Mouse (Mus musculus) brain, adult 2 months (tissue): ENCODE measurements around the gene Efna2.

Experiments
- DNase-seq: peaks from one replicate; pipeline ENCODE4 v3.0.0; 2011; ENCODE audit warnings: low read depth, low spot score

The Efna2 gene

DNA sequence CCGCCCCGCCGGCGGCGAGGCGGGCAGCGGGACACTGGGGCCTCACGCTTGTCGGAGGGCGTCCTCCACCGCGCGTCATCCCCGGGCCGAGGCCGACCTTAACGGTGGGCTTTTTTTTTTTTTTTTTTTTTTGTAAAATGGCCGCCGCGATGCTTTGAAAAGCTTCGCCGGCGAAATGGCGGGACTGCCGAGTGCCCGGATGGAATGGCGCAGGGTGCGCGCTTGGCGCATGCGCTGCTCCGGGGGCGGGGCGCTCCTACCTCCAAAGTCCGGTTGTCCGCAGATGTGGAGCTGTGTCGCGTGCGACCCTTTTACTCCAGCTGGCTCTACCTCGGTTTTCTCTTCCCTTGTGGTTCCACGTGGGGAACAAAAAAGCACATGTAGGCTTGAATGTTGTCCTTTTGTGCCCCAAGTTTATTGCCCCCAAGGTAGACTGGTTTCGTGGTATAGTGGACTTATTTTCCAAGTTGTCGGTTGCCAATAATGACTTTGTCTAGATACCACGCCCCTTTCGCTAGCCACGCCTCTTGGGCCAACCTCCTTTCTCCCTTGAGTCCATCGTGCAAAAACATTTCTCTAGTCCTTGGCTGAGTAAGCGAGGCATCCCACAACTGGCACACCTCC is 11.1 kb upstream of the Efna2 start:
- peak; percentile 95 for DNase-seq

DNA sequence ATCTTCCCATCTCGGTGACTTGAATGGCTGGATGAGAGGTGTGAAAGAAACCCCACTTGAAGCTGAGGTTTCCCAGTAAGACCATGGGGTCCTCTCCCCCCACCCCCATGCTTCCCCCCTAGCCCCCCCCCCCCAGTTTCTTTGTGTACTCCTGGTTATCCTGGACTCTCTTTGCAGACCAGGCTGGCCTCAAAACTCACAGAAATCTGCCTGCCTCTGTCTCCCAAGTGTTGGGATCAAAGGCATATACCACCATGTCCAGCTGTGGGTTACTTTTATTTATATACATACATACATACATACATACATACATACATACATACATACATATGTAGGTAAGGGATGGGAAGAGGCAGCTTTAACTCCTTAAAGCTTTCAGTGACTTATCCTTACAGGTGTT is 10.2 kb upstream of the Efna2 start:
- DNase-seq: no peak

DNA sequence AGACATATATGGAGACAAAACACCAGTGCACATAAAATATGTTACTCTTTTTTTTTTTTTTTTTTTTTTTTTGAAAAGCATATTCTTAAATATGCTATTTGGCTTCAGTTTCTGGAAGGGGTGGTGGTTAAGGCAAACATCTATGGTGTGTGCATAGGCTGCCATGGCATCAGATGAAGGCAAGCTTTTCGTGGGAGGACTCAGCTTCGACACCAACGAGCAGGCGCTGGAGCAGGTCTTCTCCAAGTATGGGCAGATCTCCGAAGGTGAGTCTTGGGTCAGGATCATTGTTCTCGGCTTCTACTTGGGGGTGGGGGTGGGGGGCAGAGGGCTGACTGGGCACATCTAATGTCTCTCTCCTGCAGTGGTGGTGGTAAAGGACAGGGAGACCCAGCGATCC is 9.6 kb upstream of the Efna2 start:
- peak; percentile 29 for DNase-seq

DNA sequence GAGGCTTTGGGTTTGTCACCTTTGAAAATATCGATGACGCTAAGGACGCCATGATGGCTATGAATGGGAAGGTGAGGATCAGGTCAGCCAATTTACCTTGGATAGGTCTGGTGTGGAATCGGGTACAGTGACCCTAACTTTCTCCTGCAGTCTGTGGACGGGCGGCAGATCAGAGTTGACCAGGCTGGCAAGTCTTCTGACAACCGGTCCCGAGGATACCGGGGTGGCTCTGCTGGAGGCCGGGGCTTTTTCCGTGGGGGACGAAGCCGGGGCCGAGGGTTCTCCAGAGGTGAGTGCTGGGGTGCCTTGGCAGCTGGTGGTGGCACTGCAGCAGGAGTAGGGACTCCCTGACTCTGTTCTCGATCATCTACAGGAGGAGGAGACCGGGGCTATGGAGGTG is 9.2 kb upstream of the Efna2 start:
- peak; percentile 4 for DNase-seq

DNA sequence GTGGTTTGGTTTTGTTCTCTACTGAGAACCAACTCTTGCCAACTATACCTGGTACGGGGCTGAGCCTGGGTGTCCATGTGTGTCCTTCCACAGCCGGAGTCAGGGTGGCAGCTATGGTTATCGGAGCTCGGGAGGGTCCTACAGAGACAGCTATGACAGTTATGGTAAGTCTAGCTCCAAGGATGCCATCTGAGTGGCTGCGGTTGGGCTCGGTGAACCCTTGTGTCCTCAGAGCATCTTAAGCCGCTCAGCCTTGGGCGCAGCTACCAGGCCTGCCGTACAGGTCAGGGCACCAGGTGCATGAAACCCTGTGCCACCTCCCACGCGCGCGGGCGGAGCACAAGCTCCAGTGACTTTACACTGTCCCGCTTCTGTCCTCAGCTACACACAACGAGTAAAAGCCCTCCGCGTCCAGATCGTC is 8.7 kb upstream of the Efna2 start:
- DNase-seq: peak; percentile 9

DNA sequence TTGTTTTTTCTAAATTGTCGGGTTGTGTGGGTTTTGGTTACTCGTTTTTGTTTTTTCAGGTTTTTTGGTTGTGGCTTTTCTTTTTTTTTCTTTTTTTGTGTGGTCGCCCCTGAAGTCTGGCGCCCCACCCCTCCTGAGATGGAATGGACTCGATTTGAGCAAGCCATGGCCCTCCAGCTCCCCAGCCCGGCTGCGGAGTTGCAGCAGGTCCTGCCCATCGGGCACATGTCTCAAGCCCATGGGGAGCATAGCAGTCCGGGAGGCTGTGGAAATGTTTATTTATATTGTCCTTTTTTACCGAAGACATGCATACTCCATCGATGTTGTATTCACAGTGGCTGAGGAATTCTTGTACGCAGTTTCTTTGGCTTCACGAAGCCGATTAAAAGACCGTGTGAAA is 8.0 kb upstream of the Efna2 start:
- DNase-seq: no peak

DNA sequence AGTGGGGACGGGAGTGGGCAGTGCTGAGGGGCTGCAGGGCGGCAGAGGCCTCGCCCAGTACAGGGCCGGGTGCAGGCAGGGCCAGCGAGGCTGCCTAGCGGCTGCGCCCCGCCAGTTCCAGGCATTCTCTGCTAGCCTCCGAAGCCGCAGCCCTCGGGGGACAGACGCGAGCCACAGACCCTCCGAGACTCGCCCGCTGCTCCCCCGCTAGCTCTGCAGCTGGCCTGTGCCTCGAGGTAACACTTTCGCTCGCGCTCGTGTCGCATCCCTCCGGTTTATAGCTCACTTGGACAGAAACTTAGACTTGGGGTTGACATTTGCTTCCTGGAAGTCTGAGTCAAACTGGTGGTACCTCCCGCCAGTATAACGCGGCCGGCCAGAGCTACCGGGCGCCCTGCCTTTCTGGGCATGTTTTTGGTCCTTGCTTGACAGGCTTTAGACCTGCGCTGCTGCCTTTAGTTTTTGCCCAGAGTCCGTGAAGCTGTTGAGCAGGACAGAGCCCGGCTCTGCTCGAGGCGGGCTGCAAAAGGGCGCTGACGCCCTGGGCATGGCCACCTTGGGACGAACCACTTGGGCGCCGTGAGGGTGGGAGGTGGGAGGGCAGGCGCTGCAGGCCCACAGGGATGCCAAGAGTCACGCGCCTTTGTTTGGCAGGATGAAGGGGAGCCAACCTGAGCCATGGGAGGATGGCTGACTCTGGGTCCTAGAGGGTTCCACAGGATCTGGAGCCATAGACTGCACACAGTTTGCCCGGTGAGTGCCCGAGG is 7.3 kb upstream of the Efna2 start:
- DNase-seq: peak; percentile 5

DNA sequence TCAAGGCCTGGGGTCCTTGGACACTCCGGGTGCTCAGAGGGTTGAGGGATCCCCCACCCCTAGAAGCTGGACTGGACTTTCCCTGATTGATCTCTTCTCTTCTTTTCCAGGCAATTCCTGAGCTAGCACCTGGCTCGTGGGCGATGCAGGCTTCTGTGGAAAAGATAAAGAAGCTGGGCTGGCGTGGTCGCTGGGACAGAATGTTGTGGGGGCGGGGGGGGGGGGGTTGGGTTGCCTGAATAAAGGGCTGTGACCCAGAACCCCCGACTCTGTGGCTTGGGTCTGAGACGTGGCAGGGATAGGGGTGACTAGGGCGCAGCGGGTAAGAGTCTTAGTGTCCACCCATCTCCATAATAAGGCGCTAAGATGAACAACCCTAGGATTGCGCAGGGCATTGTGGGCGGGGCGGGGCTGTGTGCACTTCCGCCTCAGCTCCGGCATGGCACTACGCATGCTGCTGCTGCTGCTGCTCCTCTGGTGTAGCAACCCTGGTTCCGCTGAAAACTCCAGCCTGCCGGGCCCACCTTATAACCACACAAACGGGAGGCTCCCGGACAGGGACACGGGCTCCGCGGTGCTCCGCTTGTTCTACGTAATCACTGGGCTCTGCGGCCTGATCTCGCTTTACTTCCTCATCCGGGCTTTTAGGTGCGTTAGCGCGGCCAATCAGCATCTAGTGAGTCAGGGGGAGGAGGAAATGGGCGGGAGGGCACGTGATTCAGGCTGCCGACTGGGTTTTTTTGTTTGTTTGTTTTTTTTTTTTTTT is 6.6 kb upstream of the Efna2 start, which contains the start of gene 1600002K03Rik:
1600002K03Rik (plus strand) TSS at position 418 of the 766 bp plus-strand sequence.
- peak; percentile 96 for DNase-seq

DNA sequence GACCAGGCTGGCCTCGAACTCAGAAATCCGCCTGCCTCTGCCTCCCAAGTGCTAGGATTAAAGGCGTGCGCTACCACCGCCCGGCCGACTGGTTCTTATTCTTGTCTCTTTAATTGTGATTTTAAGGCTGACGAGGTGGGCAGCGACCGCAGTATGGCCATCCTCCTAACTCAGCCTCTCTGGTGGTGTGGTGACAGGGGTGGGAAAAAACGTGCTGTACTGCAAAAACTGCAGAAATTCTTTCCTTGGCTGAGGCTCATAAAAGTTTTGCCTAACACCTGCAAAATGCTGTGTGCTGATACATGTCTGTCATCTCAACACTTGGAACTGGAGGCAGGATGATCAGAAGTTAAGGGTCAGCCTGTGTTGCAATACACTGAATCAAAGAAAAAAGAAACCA is 5.9 kb upstream of the Efna2 start:
- no peak for DNase-seq

DNA sequence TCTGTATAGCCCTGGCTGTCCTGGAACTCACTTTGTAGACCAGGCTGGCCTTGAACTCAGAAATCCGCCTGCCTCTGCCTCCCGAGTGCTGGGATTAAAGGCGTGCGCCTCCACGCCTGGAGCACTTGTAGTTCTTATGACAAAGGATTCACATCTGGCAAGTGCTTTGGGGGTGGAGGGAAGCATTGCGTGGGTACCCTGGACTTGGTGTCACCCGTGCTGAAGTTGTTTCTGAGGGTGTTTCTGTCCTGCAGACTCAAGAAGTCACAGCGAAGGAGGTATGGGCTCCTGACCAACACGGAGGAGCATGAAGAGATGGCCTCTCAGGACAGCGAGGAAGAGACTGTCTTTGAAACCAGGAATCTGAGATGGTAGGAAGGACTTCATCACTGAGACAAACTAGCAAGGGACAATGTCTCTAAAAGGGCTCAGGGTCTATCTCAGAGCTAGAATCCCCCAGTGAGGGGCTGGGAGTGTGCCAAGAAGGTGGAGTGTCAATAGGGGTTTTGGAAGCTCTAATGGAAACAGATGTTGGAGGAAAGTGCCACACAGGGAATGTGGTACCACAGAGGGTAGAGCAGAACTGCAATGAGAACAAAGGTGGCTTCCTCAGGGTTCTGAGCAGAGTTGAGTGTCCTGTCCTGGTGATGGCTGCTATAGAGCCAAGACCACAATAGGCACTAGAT is 5.2 kb upstream of the Efna2 start:
- no peak for DNase-seq

DNA sequence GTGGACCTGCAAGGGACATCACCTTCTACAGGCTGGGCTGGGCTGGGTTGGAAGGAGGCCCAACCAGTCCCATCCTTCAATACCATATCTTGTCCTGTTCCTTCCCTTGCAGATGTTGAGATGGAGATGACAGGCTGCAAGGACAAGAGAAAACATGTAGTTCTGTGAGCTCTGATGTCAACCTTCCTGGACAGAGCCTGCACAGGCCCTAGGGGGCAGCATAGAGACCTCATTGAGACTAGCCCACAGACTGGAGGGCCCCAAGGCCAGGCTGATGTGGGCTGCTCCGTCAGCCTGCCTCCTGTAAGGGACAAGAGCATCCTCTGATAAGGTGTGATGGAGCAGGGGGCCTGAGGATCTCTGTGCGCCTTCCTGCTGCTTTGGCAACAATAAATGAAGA is 4.6 kb upstream of the Efna2 start:
- peak; percentile 68 for DNase-seq

DNA sequence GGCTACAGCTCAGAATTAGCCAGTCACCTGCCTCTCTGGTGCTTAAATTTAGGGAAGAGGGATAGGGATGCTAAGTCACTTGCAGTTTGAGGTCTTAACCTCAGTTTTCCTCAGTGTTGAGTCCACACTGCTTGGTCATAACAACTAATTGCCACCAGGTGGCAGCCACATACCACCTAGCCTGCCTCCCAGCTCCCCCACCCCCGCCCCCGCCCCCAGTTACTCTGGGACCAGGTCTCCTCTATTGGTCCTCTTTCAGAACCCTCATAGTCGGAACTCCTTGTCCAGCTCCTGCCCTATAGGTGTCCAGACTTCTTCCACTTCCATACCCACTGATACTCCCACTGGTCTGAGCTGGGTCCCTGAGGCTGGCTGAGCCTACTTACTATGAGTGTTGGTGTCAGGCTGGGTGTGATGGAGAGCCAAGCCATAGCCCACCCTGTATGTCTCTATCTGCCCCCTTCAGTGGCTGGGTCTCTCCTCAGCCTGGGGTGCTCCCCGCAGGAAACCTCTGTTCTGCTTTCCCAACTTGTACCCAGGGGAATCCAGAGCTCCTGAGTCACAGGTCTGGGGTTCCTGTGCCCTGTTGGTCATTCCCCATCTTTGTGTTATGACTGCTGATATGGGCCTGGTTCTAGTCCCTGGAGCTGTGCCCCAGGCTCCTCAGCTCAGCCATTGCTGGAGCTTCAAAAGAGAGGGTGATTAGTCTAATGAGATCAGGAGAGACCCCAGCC is 3.6 kb upstream of the Efna2 start:
- DNase-seq: peak; percentile 75

DNA sequence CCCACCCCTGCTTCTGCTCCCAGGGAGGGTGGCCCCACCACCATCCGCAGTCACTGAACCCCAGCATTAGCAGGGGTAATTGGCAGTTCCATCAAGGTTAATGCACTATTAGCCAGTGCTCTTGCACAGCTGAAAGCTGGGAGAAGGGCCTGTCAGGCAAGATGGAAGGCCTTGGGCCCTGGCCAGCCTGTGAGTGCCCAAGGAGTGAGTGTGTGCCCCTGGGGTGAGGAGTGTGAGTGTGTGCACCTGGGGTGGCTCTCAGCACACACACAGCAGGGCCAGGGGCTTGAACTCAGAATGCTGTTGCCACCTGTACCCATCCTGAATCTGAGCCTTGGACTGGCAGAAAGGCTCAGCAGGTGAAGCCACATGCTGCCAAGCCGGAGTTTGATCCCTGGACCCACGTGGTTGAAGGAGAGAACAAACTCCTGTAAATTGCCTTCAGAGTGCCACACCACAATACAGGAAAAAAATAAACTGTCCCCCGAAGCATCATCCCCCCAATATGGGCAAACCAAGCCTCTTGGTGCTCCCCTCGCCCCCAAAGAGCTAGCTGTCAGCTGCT is 2.9 kb upstream of the Efna2 start:
- no peak for DNase-seq

DNA sequence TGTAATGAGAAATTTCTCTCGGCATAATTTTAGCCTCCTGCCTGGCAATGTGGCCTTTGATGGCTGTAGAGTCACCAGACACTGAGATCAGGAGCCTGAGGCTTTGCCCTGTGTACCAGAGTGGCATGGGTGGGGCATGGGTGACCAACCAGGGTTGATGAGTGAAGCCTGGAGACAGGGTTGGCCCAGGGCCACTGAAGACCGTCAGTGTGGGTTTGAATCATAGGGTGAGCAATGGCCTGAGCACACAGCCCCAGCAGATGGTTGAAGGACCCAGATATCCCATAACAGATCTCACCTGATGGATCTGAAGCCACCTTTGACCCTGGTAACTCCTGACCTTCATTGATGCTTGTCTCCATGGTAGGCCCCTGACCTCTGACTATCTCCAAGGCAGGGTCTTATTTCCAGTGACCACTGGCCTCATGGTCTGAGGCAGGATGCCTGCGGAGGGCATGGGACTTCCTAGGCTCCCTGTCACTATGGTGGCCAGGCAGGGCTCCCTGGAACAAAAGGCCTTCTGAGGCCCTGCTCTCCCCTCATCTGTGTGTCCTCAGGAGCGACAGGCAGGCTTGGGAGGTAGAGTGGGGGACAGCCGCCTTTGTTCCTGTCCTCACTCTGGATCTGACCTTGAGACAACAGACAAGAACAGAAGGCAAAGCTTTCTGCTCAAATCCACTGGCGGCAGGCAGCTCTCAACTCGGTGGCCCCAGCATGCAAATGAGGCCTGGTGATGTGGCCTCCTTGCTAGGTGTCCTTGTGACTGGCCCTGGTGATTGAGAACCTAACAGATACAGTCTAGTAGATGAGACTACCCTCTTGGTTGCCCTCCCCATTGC is 1.6 kb upstream of the Efna2 start:
- DNase-seq: no peak

DNA sequence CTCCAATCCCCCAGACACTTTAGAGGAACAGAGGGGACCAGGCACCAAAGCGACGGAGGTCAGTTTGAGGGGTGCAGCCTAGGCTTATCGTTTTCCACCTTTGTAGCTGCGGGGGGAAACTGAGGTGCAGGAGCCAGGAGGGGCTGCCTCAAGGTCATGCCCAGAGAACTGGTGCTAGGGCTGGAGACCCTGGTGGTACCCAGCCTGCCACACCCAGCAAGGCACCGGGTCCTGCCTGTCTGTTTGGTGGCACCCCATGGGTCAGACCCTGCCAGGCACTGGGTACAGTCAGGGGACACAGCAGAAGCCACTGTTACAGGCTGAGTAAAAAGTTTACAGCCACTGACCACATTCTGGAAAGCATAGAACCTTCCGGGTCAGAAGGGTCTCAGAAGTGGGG is 1.0 kb downstream of the Efna2 start:
- DNase-seq: no peak

DNA sequence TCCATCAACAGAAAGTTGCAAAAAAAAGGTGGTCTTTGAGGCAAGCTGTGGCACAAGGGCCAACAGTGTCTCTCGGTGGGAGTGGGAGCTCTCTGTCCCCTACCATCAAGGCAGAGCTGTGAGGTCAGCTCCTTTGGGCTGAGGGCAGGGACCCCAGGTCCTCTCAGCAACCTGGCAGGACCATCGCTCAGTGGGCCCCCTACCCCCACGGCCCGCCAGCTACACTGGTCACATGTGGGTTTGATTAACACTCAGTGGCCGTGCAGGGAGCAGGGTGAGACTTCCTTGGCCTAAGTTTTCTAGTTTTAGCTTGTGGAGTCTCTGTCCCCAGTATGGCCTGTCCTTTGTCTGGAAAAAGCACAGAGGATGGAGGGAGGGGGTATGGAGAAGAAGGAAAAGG is 1.5 kb downstream of the Efna2 start:
- DNase-seq: no peak

DNA sequence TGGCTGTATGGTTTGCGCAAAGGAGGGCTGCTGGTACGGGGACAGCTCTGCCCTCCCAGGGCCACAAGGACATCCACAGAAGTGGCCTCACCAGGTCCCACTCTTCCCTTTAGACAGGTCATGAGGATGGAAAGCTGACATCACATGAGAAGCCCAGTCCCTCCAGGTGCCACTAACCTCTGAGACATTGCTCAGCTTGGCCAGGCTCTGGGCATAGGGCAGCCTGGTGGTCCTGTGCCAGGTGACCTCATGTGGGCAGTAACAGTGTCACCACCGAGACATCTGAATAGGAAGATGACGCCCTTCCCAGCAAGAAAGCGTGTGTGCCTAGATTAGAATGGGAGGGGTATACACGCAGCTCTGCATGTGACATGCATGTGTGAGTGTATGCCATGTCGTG is 3.3 kb downstream of the Efna2 start:
- DNase-seq: no peak

DNA sequence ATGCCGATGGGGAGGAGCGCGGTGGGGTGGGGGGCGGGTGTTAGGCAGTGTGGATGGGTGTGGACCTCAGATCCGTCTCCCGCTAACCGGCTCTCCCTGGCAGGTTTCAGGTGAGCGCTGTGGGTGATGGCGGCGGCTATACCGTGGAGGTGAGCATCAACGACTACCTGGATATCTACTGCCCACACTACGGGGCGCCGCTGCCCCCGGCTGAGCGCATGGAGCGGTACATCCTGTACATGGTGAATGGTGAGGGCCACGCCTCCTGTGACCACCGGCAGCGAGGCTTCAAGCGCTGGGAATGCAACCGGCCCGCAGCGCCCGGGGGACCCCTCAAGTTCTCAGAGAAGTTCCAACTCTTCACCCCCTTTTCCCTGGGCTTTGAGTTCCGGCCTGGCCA is 7.4 kb downstream of the Efna2 start:
- DNase-seq: no peak

DNA sequence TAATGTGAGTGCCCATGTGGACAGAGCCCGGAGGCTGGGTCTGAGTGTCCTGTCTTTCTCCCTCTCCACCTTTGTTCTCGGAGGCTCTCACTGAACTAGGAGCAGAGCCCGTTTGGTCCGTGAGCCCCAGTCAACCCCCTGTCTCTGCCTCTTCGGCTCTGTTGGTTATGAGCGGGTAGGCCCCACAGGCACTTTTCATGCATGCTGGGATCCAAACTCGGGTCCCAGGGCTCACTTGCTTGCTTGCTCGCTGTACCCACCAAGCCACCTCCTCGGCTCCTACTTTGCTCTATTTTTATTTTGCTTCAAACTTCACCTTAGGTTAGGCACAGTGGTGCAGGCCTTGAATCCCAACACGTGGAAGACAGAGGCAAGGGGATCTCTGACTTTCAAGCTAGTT is 8.5 kb downstream of the Efna2 start:
- DNase-seq: no peak

DNA sequence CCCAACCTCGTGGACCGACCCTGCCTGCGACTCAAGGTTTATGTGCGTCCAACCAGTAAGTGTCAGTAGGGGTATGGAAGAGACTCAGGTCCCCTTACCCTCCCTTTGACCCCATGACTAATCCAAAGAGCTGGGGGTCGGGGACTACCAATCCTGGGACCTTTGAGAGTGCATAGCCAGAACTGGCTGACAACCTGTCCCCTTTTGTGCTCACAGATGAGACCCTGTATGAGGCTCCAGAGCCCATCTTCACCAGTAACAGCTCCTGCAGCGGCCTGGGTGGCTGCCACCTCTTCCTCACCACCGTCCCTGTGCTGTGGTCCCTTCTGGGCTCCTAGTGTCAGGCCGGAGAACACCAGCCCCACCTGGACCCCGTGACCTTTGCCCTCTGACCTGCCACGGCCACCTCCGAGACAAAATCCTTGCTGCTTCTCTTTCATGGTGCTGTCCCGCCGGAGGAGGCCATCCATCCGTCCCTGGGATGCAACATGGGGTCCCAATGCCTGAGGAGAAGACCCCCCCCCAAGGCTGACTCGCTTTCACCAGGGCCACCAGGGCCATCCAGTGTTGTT is 9.3 kb downstream of the Efna2 start:
- no peak for DNase-seq
